Mouse (Mus musculus) cerebellum, adult 11 months (tissue): Measurements from ENCODE around the gene Podxl2.

Experiments used
- DNase-seq: peaks from one replicate; pipeline ENCODE4 v3.0.0; 2022

The Podxl2 gene

GRCm38 (mm10) chr6:88874868-88875508, at the start of gene Podxl2:
TSS of gene Podxl2 (minus strand) at chr6:88875044.
- peak; percentile 85 for DNase-seq

DNA sequence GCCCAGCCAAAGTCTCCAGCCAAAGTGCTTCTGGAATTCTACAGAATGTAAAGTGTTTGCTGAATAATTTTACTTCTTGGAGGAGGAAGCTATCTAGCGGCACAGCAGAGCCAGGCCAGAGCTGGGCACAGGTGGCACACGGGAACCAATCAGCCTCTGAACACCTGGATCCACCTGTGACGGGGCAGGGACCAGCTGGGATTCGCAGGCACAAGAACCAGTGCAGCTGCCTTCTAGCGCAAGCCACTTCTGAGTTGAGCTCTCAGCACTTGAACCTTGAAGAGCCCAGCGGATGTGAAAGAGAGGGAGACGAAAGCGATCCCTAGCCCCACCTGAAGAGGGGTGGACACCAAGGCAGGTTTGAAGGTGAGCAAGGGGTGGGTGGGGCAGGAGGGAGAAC, 44.0 kb upstream of the Podxl2 start:
- no peak for DNase-seq

- no peak for DNase-seq
Observed at GRCm38 (mm10) chr6:88916153-88916552, 41.3 kb upstream of the Podxl2 start.

DNA sequence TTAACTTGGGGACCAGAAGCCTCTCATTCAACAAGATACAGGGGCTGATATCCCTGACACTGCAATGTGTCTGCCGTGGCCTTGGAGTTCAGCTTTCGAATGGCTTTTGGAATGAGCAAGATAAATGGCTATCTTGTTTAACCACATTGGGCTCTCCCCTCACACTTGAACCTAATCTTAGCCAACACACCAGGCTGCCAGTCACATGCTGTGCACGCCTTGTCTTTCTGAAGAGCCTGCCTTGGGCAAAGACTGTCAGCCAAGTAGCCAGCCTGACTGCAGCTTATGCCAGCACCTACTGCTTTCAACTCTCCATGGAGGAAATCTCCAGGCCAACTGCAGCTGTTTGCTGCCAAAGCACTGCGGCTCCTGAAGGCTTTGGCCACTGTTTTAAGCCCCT, 40.7 kb upstream of the Podxl2 start:
- DNase-seq = no peak

DNA sequence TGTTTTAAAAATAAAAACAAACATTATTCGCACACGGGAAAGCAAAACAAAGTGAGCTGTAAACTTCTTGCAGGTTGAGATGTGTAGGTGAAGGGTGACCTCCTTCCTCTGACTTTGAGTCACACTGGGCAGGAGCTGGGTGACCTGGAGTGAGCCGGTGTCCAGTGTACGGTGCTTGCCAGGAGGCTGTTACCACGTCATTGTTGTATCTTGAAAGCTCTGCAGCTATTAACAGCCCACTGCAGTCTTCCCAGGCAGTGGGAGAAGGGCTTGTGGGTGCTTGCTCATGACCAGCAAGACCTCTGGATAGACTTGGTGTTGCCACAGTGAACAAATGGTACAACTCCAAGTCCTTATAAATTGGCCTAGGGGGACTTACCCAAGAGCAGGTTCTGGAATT, 40.0 kb upstream of the Podxl2 start:
- no peak for DNase-seq

- DNase-seq = no peak
Observed at GRCm38 (mm10) chr6:88913440-88913839, 38.6 kb upstream of the Podxl2 start.

DNA sequence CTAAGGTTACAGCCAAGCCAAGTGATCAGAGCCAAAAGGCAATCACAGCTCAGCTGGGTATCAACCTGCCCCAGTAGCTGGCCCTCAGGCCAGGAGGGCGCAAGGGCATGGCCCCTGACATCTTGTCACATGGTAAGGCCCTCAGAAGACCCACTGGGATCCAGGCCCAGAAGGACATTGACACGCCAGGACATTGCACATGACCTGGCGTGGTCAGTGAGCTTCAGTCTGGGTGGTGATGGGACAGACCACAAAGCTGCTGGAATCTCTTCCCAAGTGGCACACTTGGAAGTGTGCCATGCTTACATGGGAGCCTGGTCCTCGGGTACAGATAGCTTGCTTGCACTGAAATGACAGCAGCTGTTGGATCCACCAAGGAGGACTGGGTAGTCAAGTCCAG, 38.2 kb upstream of the Podxl2 start:
- no peak for DNase-seq

- DNase-seq = no peak
Observed at GRCm38 (mm10) chr6:88909151-88909550, 34.3 kb upstream of the Podxl2 start.

GRCm38 (mm10) chr6:88906369-88907108, 31.7 kb upstream of the Podxl2 start:
- DNase-seq = peak; percentile 61

DNA sequence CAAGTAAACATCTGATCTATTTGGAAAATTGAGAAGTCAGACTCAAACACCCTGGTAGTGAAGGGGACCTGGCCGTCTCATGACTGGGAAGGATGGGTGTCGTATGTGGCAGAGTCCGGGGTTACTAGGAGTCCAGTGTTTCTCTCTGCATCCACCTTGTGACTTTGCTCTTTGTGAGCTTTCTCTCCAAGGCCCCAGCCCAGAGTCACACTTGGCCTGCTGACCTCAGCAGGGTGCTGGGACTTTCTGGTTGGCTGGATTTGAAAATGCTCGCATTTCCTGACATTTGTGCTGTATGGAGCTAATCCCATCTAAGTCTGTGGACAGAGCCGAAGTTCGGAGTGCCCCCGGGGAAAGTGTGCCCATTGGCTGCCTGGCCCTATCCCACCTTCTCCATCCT, 30.2 kb upstream of the Podxl2 start:
- no peak for DNase-seq

GRCm38 (mm10) chr6:88904456-88904974, 29.7 kb upstream of the Podxl2 start:
- DNase-seq = no peak

GRCm38 (mm10) chr6:88903708-88904107, 28.9 kb upstream of the Podxl2 start:
- no peak for DNase-seq

GRCm38 (mm10) chr6:88901947-88902820, 27.3 kb upstream of the Podxl2 start, which contains the start of gene Tpra1:
TSS of gene Tpra1 (plus strand) at chr6:88902251.
- DNase-seq = peak; percentile 90

DNA sequence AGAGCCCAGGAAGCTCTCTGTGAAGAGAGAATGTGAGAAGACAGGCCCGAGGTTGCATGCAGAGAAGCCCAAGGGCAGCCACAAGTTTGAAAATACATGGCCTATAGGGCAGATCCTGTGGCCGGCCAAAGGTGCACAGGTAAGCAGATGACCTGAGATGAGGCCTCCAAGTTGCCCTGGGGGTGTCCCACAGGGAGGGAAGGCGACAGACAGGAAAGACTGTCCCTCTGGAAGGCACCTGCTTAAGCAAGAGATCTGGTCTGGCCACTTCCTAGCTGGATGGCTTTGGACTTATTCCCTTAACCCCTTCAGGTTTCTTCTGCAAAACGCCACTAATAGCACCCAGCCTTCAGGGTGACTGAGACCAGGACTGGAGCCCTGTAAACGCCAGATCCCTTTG, 26.6 kb upstream of the Podxl2 start:
- DNase-seq = no peak

GRCm38 (mm10) chr6:88899628-88900027, 24.8 kb upstream of the Podxl2 start:
- DNase-seq = no peak

DNA sequence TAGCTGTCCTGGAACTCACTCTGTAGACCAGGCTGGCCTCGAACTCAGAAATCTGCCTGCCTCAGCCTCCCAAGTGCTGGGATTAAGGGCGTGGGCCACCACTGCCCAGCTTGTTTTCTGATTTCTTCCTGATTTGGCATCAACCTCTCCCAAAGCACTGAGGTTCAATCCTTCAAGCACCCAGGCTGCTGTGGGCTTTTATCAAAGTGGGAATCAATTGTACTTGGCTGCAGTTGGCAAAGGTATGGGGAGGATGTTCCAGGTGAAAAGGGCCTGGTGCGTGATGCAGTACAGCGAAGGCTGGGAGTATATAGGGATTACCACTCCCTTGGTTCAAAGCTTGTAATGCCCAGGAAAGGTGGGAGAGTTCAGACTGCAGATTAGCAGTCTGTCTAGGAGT, 24.2 kb upstream of the Podxl2 start:
- DNase-seq = no peak

GRCm38 (mm10) chr6:88898534-88899048, 23.7 kb upstream of the Podxl2 start, which contains the start of gene Mcm2:
TSS of gene Mcm2 (minus strand) at chr6:88898780.
- peak; percentile 90 for DNase-seq

DNA sequence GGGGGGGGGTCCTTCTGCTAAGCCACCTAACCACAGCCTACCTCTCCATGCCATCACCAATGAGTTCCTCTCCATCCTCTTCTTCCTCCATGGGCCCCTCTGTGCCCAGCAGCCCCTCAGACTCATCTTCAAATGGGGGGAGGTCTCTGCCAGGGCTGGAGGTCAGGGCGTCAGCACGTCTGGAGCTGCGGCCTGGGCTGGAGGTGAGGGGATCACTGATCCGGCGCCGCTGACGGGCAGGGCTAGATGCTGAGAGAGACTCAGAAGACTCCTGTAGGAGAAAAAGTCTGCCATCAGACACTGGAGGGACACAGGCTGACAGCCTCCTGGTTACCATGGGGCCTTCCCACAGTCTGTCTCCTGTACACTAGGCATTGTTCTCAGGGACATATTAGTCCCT, 22.4 kb upstream of the Podxl2 start:
- no peak for DNase-seq

DNA sequence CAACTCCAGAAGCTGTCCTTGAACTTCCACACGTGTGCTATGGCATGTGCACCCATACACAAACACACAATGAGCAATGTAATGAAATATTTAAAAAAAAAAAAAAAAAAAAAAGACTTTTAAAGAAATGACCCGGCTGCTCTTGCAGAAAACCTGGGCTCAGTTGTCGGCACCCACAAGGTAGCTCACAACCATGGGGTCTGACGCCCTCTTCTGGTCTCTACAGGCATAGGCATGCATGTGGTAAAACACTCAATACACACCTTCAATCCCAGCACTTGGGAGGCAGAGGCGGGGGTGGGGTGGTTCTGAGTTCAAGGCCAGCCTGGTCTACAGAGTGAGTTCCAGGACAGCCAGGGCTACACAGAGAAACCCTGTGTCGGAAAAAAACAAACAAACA, 21.1 kb upstream of the Podxl2 start:
- DNase-seq = no peak

- DNase-seq = peak; percentile 70
Observed at GRCm38 (mm10) chr6:88893559-88893958, 18.7 kb upstream of the Podxl2 start.

DNA sequence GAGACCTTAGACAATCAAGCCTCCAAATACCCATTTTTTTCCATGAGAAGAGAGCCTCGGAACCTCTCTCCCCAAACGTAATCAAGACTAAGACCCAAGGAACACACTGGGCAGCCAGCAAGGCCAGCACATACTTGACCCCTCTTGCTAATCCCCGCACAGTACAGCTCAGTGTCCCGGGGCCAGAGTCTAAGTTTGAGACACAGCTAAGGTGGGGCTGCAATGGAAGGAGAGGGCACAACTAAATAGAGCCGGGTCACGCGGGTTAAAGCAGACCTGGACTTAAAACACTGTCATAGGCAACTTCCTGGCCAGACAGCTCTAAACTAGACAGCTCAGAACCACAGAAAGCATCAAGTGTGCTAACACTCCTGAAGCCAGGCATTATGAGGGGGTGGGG, 16.0 kb upstream of the Podxl2 start:
- DNase-seq = no peak

GRCm38 (mm10) chr6:88889410-88890042, 14.7 kb upstream of the Podxl2 start:
- no peak for DNase-seq
